Mouse (Mus musculus) bone marrow macrophage, adult 2 months (primary cell): ENCODE results near the gene Mfsd6l. TPM values are rescaled to one million over a fixed set of nuclear protein-coding genes. Genes with fewer than 3 reads are reported as not detected.

Experiments
- H3K27ac ChIP-seq: 2 replicates; pipeline ENCODE4 v1.5.1; 2012; ENCODE audit warnings: low read depth, low read length; ENCODE audit not compliant: insufficient read depth
- H3K4me1 ChIP-seq: 2 replicates; pipeline ENCODE4 v1.6.1; 2012; ENCODE audit warnings: low read length; ENCODE audit not compliant: control insufficient read depth, insufficient read depth
- H3K4me3 ChIP-seq: 2 replicates; pipeline ENCODE4 v1.5.1; 2012; ENCODE audit warnings: mild to moderate bottlenecking, low read length, moderate library complexity; ENCODE audit not compliant: insufficient read depth
- CTCF ChIP-seq: IDR thresholded peaks from 2 replicates; pipeline ENCODE4 v1.5.1; 2012; ENCODE audit warnings: low read depth, mild to moderate bottlenecking, low read length, moderate library complexity
- POLR2A ChIP-seq: IDR thresholded peaks from 2 replicates; pipeline ENCODE4 v1.6.1; 2012; ENCODE audit warnings: mild to moderate bottlenecking, low read depth, low read length, borderline replicate concordance
- polyA plus RNA-seq: library from polyadenylated mRNA; stranded (reverse); fragments of >200 nt; gene quantifications from 2 replicates; pipeline ENCODE4 v1.2.4, GENCODE M21; 2012; ENCODE audit not compliant: missing spikeins, insufficient read depth, insufficient read length

The Mfsd6l gene
- polyA plus RNA-seq, 1 experiment: 0.35 TPM

- TF ChIP-seq CTCF: no peak
- H3K27ac ChIP-seq: no peak overlapping the region
- no peak overlapping the region for H3K4me3 ChIP-seq
- H3K4me1 ChIP-seq: peaks cover 5% of the 10 kb centered on the region
These were observed 37.3 kb downstream of the Mfsd6l start for GRCm38 (mm10) chr11:68593247-68593646.

- peaks cover 16% of the 10 kb centered on the region for H3K4me1 ChIP-seq
- TF ChIP-seq POLR2A (no peak), CTCF (no peak)
- H3K4me3 ChIP-seq: no peak overlapping the region
- no peak overlapping the region for H3K27ac ChIP-seq
These were observed 41.9 kb downstream of the Mfsd6l start for GRCm38 (mm10) chr11:68597912-68598311.

GRCm38 (mm10) chr11:68600551-68601021 is 44.6 kb downstream of the Mfsd6l start:
- no peak for TF ChIP-seq CTCF
- no peak for TF ChIP-seq POLR2A
- Histone ChIP-seq H3K27ac (no peak overlapping the region), H3K4me3 (no peak overlapping the region), H3K4me1 (peaks cover 16% of the 10 kb centered on the region)

GRCm38 (mm10) chr11:68601486-68601991 is 45.6 kb downstream of the Mfsd6l start:
- TF ChIP-seq CTCF: no peak
- TF ChIP-seq POLR2A: no peak
- H3K4me3 ChIP-seq: no peak overlapping the region
- H3K4me1 ChIP-seq: peaks cover 16% of the 10 kb centered on the region
- H3K27ac ChIP-seq: no peak overlapping the region

GRCm38 (mm10) chr11:68602200-68602931 is 46.4 kb downstream of the Mfsd6l start:
- peaks cover 16% of the 10 kb centered on the region for H3K4me1 ChIP-seq
- H3K27ac ChIP-seq: no peak overlapping the region
- no peak overlapping the region for H3K4me3 ChIP-seq
- no peak for TF ChIP-seq POLR2A
- TF ChIP-seq CTCF: no peak

GRCm38 (mm10) chr11:68607046-68607445 is 51.1 kb downstream of the Mfsd6l start:
- Histone ChIP-seq H3K4me1 (peaks cover 7% of the 10 kb centered on the region), H3K27ac (no peak overlapping the region), H3K4me3 (no peak overlapping the region)
- TF ChIP-seq POLR2A: no peak
- TF ChIP-seq CTCF: no peak

Other genes starting within 250 kb of the Mfsd6l start
- gene Ntn1, start 155.4 kb upstream of the Mfsd6l start, polyA plus RNA-seq: 0.09 TPM in 1 of 2 replicates, not detected in the other
- gene Pik3r5, start 124.1 kb upstream of the Mfsd6l start, polyA plus RNA-seq: 120 and 122 TPM in 2 replicates
- gene Pik3r6, start 53.2 kb upstream of the Mfsd6l start, polyA plus RNA-seq: 30.1 and 35.5 TPM in 2 replicates
- gene Ccdc42, start 30.8 kb downstream of the Mfsd6l start, polyA plus RNA-seq: not detected in 2 replicates
- 0.75 and 1.4 TPM in 2 replicates for gene Myh10, start 135.4 kb downstream of the Mfsd6l start, polyA plus RNA-seq